Mouse (Mus musculus) limb, embryonic 10.5 days (tissue): ENCODE data around the gene Gpr61. TPM values are rescaled to one million over a fixed set of nuclear protein-coding genes. Genes with fewer than 3 reads are reported as not detected.

Experiments
- DNase-seq: peaks from one replicate; pipeline ENCODE4 v3.0.0-alpha.2; 2017; ENCODE audit warnings: low spot score
- H3K27ac ChIP-seq: fragments of 300-500 bp; sonication (generic); 2 replicates; pipeline ENCODE4 v1.5.1; 2016; ENCODE audit warnings: mild to moderate bottlenecking
- H3K27me3 ChIP-seq: fragments of 300-500 bp; sonication (generic); 2 replicates; pipeline ENCODE4 v1.6.1; 2016; ENCODE audit warnings: low read depth, mild to moderate bottlenecking; ENCODE audit not compliant: poor library complexity, severe bottlenecking
- H3K36me3 ChIP-seq: fragments of 300-500 bp; sonication (generic); 2 replicates; pipeline ENCODE4 v1.6.1; 2016; ENCODE audit warnings: mild to moderate bottlenecking, moderate library complexity
- H3K4me1 ChIP-seq: fragments of 300-500 bp; sonication (generic); 2 replicates; pipeline ENCODE4 v1.6.1; 2016
- H3K4me3 ChIP-seq: fragments of 300-500 bp; sonication (generic); 2 replicates; pipeline ENCODE4 v1.5.1; 2016; ENCODE audit warnings: mild to moderate bottlenecking, moderate library complexity
- H3K9me3 ChIP-seq: fragments of 300-500 bp; sonication (generic); replicated peaks from 2 replicates; pipeline ENCODE4 v1.6.1; 2016; ENCODE audit warnings: mild to moderate bottlenecking
- WGBS: fragments of 180-500 bp; shearing (Covaris S2); methylation state at CpG from one replicate; pipeline ENCODE4 v1.1.7; 2016; 5-methylcytosine and 5-hydroxymethylcytosine counted together
- polyA plus RNA-seq: library from polyadenylated mRNA; unstranded; fragments of >200 nt; fragmentation: Nextera tagmentation; extraction: Ambion mirVana; gene quantifications from 2 replicates; pipeline ENCODE4 v1.2.1, GENCODE M21; 2016

Gpr61 gene
- polyA plus RNA-seq, 1 experiment from 2014 or later, result 0.08 TPM

DNA sequence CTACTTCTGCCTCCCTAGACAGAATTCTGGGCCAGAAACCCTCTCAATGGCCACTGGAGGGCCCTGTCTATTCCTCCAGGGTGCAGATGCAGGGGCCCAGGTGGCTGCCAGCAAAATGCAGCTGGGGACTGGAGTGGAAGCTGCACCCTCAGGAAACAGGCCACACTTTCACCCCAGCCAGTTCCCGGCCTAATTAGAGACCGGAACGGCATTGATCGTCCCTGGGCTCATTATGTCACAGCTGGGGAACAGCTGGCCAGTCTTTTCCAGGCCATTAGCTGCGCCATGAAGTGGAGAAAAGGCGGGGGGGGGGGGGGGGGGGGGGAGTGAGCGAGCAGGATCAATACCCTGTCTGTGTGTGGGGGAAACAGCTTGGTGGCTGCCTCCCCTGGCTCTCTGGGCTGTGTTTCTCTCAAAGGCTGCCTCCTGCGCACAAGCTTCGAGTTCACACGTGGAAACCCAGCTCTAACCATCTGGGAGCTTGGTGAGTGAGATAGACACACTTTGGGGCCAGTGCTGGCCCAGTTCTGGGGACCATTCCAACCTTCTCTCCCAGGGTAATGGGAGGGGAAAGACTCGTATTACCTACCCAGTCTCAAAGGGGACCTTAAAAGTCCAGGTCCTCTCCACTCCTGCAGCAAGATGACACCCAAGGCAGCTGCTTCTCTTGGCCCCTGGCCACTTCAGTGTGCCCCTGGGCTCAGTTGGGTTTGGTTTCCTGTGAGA, 12.0 kb upstream of the Gpr61 start:
- H3K9me3 ChIP-seq, result no peaks in the 10 kb centered on the region
- H3K27ac ChIP-seq, result peak overlapping the region; percentile 89
- no peaks in the 10 kb centered on the region for H3K36me3 ChIP-seq
- peaks cover 53% of the 10 kb centered on the region for H3K4me1 ChIP-seq
- no peaks in the 10 kb centered on the region for H3K27me3 ChIP-seq
- H3K4me3 ChIP-seq, result peak overlapping the region; percentile 23
- DNase-seq, result peak; percentile 91
- 3% methylated on average over 9 of the region's 11 CpGs for WGBS

DNA sequence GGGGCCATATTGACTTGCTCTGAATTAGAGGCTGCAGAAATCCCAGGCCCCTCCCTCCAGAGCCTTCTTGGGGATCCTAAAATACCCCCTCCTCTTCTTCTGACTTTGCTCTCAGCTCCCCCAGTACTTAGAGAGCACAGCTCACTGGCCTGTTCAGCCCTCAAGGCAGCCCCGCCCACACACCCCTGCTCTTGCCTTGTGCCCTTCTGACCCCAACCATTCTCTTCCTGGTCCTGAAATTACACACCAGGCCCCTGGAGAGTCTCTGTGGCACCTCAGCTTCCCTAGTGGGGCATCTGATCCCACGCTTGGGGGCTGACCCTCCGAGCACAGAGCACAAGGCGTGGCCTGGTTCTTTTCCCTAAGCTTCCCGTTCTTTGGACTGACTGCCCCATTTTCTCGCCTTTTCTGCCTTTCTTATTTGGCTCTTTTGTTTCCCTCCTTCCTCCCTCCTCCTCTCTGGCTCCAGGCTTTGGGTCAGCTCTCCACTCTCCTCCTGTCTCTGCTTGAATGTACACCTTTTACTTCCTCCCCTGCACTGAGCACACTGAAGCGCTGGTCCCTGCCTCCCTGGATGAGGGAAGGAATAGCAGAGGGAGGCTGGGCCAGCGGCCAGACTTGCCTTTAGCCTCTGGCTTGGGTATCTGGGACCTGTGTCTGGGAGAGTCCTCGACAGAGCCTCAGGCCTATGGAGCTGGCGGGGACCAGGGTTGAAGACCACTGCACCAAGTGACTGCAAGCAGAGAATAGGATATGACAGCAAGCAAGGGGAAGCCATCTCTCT, 11.0 kb upstream of the Gpr61 start:
- no peaks in the 10 kb centered on the region for H3K27me3 ChIP-seq
- peak overlapping the region; percentile 23 for H3K4me3 ChIP-seq
- peak overlapping the region; percentile 89 for H3K27ac ChIP-seq
- WGBS, result 20% methylated on average over 10 of the region's 10 CpGs
- no peaks in the 10 kb centered on the region for H3K9me3 ChIP-seq
- peaks cover 53% of the 10 kb centered on the region for H3K4me1 ChIP-seq
- peak; percentile 65 for DNase-seq
- no peaks in the 10 kb centered on the region for H3K36me3 ChIP-seq

DNA sequence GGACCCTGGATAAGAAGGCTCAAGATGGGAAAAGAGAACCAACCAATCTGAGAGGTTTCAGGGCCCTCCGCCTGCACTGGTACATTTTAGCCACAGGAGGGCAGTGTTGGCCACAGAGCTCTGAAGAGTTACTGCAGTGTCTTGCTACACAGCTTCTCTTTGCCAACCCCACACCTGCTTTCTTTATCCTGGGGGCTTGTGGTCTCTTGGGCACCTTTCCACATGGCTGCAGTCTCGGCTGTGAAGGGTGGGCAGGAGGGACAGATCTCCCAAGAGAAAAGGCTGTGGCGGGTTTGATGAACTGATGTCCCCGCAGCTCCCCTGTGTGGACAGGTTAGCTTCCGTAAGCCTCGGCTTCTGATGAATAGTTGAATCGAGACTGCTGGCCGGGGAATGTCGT, 10.1 kb upstream of the Gpr61 start:
- Histone ChIP-seq H3K36me3 (no peaks in the 10 kb centered on the region), H3K27me3 (no peaks in the 10 kb centered on the region), H3K4me1 (peaks cover 53% of the 10 kb centered on the region), H3K9me3 (no peaks in the 10 kb centered on the region), H3K4me3 (peak overlapping the region; percentile 23; the same call in 1 of the 2 replicates), H3K27ac (peak overlapping the region; percentile 89)
- DNase-seq, result peak; percentile 91
- WGBS, result 27% methylated on average over 9 of the region's 9 CpGs

- 71% methylated on average over 5 of the region's 5 CpGs for WGBS
- Histone ChIP-seq H3K36me3 (no peaks in the 10 kb centered on the region), H3K27ac (no peak overlapping the region)
These were observed 9.4 kb upstream of the Gpr61 start for GRCm38 (mm10) chr3:108164091-108164490.

DNA sequence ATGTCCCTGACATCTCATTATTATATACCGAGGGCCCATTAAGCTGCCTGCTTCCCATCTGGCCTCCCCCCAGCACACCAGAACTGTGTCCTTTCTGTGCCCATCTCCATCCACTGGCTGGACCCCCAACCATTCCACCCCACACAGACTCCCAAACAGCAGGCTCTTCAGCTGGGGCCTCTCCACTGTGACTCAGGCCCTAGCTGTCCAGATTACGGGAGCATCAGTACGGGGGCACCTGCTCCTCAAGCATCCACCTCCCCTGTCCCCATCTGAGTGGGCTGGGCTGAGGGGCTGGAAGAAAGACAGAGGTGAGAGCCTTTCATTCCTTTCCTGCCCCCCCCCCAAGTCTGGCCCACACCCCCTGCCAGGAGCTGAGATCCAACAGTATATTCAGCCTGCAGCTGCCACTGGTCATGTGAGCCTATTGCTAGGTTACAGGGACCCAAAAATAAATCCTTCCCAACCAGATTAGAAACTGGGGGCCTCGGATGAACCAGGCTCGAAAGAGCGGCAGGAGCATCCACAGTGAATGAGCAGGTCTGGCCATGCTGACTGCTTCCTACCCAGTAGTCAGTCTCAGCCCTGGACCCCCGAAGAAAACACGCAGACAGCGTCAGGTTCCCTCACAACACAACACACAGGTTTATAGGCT, 3.8 kb upstream of the Gpr61 start:
- Histone ChIP-seq H3K36me3 (no peaks in the 10 kb centered on the region), H3K4me1 (peaks cover 10% of the 10 kb centered on the region; the same call in 1 of the 2 replicates), H3K27ac (no peak overlapping the region), H3K9me3 (no peaks in the 10 kb centered on the region), H3K4me3 (no peak overlapping the region), H3K27me3 (no peaks in the 10 kb centered on the region)
- no peak for DNase-seq
- 71% methylated on average over 9 of the region's 9 CpGs for WGBS

More at GRCm38 (mm10) chr3:108164091-108164490, 9.4 kb upstream of the Gpr61 start:
- Histone ChIP-seq H3K27me3 (no peaks in the 10 kb centered on the region), H3K9me3 (no peaks in the 10 kb centered on the region), H3K4me1 (peaks cover 48% of the 10 kb centered on the region), H3K4me3 (no peak overlapping the region)
- no peak for DNase-seq

GRCm38 (mm10) chr3:108152290-108152689, 2.4 kb downstream of the Gpr61 start:
- no peaks in the 10 kb centered on the region for H3K9me3 ChIP-seq
- no peaks in the 10 kb centered on the region for H3K27me3 ChIP-seq
- DNase-seq, result no peak
- no peaks in the 10 kb centered on the region for H3K36me3 ChIP-seq
- H3K27ac ChIP-seq, result no peak overlapping the region
- no peak overlapping the region for H3K4me3 ChIP-seq
- 92% methylated on average over 3 of the region's 3 CpGs for WGBS
- H3K4me1 ChIP-seq, result peaks cover 19% of the 10 kb centered on the region

DNA sequence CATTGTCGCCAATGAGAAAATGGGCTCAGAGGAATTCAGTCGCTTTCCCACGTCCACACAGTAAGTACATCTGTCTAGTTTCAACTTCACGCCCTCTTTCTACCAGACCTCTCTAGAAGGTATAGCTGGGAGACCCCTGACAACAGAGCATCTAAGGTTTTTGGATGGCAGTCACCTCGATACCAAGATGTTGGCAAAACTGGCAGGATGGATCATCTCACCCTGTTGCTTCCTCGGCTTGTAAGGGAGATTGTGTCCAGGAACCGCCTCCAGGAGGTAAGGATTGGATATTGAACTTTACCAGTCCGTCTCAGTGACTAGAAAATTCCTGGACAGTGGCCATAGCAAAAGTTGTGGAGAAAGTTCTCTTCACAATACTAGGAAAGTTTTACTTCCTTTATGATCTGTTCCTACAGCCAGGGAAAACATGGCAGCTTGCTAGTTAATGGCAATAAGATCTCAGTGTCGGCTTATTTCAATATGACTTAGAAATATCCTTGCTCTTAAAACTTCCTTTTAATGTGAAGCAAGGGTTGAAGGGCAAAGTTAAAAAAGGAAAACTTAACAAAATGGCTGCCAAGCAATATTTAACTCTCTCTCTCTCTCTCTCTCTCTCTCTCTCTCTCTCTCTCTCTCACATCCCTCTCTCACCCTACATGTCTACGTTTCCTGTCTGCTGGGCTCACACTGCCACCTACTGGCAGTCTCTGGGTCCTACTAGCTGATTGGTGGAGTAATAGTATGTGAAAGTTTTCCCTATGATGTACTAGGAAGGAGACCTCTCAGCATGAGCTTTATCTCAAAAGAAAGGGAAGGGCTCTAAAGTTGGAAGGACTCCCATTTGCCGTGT, 7.1 kb downstream of the Gpr61 start:
- Histone ChIP-seq H3K9me3 (no peaks in the 10 kb centered on the region), H3K4me3 (no peak overlapping the region; the same call in 1 of the 2 replicates), H3K36me3 (no peaks in the 10 kb centered on the region), H3K4me1 (peaks cover 38% of the 10 kb centered on the region), H3K27me3 (no peaks in the 10 kb centered on the region), H3K27ac (no peak overlapping the region)
- 73% methylated on average over 11 of the region's 11 CpGs for WGBS
- peak; percentile 86 for DNase-seq

GRCm38 (mm10) chr3:108146671-108147070, 8.0 kb downstream of the Gpr61 start:
- 63% methylated on average over 5 of the region's 5 CpGs for WGBS
- Histone ChIP-seq H3K36me3 (no peaks in the 10 kb centered on the region), H3K4me3 (peak overlapping the region; percentile 91), H3K27me3 (no peaks in the 10 kb centered on the region), H3K27ac (peak overlapping the region; percentile 91), H3K9me3 (no peaks in the 10 kb centered on the region), H3K4me1 (peaks cover 38% of the 10 kb centered on the region)
- DNase-seq, result no peak

DNA sequence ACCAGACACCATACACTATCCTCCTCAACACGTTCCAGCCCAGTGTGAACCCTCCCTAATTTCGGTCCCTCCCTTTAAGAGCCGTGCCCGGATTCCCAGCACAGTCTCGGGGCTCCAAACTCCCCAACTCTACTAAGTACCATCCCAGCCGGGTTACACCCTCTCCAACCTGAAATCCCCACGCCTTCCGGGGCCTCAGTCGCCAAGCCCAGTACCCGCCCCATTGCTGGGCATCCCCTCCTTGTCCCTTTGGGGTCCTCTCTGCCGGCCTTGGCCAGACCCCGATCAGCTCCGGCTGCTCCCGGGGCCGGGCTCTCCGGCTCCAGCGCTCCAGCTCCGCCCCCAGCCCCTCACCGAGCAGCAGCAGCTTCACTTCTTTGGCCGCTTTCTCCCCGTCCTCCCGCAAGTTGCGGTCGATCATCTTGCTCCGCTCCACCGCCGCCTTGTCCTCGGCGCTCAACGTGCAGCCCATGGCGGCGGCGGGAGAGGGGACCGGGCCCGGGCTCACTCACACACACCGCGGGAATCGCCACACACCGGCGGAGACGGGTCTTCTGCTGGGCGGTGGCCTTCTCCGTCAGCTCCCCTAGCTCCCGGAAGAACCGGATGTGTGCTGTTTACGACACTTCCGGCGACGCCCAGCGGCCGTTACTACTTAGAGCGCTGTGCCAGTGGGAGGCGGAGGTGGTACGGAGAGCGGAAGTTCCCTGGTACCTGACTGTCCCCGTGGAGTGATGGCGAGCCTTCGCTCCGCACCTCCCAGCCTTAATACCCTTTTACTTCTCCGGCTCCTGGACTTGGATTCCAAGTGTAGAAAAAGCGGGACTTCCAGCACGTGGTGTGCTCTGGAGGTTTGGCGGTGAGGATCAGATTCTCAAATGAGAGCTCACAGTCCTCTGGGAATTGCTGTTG, 8.9 kb downstream of the Gpr61 start, which contains the start of gene Gnai3:
Gene Gnai3, minus strand, starts transcription at position 613 of the 912 bp plus-strand sequence.
- Histone ChIP-seq H3K27ac (peak within 1 kb of the TSS; percentile 91), H3K27me3 (no peaks in the 10 kb centered on the region), H3K4me1 (peaks cover 33% of the 10 kb centered on the region), H3K36me3 (0 out of 2 replicates have a peak, but pooled peaks cover 4% of the 10 kb centered on the region), H3K4me3 (peak within 1 kb of the TSS; percentile 91), H3K9me3 (no peaks in the 10 kb centered on the region)
- under 1% methylated on average over 63 of the region's 63 CpGs for WGBS
- DNase-seq, result peak; percentile 97

DNA sequence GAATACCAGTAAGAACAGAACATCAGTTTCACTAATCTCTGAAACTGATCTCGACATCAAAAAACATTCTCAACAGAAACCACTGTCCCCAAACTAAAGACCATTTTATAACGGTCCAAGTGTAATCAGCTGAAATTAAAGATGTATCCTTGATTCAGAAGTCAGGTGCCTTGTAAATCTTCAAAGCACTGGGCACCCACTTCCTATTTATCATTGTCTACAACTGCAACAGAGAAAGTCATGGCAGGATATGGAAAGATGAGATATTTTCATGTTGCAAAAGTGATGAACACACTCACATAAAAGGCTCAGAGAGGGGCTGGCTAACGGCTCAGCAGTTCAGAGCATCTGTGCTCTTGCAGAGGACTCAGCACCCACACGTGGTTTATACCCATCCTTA, 13.9 kb downstream of the Gpr61 start:
- peaks cover 10% of the 10 kb centered on the region for H3K4me1 ChIP-seq
- H3K4me3 ChIP-seq, result no peak overlapping the region
- WGBS, result 90% methylated on average over 4 of the region's 4 CpGs
- H3K27ac ChIP-seq, result no peak overlapping the region
- peaks cover 36% of the 10 kb centered on the region for H3K36me3 ChIP-seq
- DNase-seq, result no peak
- H3K27me3 ChIP-seq, result no peaks in the 10 kb centered on the region
- H3K9me3 ChIP-seq, result no peaks in the 10 kb centered on the region

GRCm38 (mm10) chr3:108139113-108139512, 15.6 kb downstream of the Gpr61 start:
- Histone ChIP-seq H3K27me3 (no peaks in the 10 kb centered on the region), H3K4me3 (no peak overlapping the region), H3K4me1 (no peaks in the 10 kb centered on the region), H3K27ac (no peak overlapping the region), H3K36me3 (peaks cover 37% of the 10 kb centered on the region), H3K9me3 (no peaks in the 10 kb centered on the region)
- no peak for DNase-seq
- 94% methylated on average over 1 of the region's 1 CpGs for WGBS
